Mouse (Mus musculus): ENCODE measurements at regions not wholly inside any gene's neighbourhood (a gene's known extent, or its start where the extent isn't known, plus 50 kb on each side); places are given as distances from the start of the nearest gene placed in this dataset.

- no peak for DNase-seq
- intact Hi-C loops (cut with DNase I), result loop anchor here (1.0 kb wide), 1 partner anchor 377 kb away; no protein-coding TSS in a partner anchor
Observed at GRCm38 (mm10) chr6:103306420-103307249, 203.8 kb upstream of the Chl1 start.

- no peak for DNase-seq
- intact Hi-C loops (cut with DNase I), result loop anchor here (1.0 kb wide), 1 partner anchor 376 kb away; no protein-coding TSS in a partner anchor
Observed at GRCm38 (mm10) chr6:103307250-103307580, 203.2 kb upstream of the Chl1 start.

GRCm38 (mm10) chr6:103312149-103312548 is 198.2 kb upstream of the Chl1 start:
- intact Hi-C loops (cut with DNase I), result no loop called here
- no peak for DNase-seq

GRCm38 (mm10) chr6:103312935-103313334 is 197.5 kb upstream of the Chl1 start:
- DNase-seq, result no peak
- intact Hi-C loops (cut with DNase I), result no loop called here

GRCm38 (mm10) chr6:103318081-103318480 is 192.3 kb upstream of the Chl1 start:
- DNase-seq, result no peak
- intact Hi-C loops (cut with DNase I), result no loop called here

- intact Hi-C loops (cut with DNase I), result no loop called here
- no peak for DNase-seq
Observed at GRCm38 (mm10) chr6:103318677-103319359, 191.6 kb upstream of the Chl1 start.

GRCm38 (mm10) chr6:103319964-103320363 is 190.4 kb upstream of the Chl1 start:
- intact Hi-C loops (cut with DNase I), result no loop called here
- DNase-seq, result no peak

GRCm38 (mm10) chr6:103320550-103320949 is 189.8 kb upstream of the Chl1 start:
- intact Hi-C loops (cut with DNase I), result no loop called here
- no peak for DNase-seq

GRCm38 (mm10) chr6:103321058-103321457 is 189.3 kb upstream of the Chl1 start:
- intact Hi-C loops (cut with DNase I), result no loop called here
- no peak for DNase-seq

GRCm38 (mm10) chr6:103322442-103322841 is 187.9 kb upstream of the Chl1 start:
- intact Hi-C loops (cut with DNase I), result no loop called here
- DNase-seq, result no peak

GRCm38 (mm10) chr6:103335683-103336082 is 174.7 kb upstream of the Chl1 start:
- intact Hi-C loops (cut with DNase I), result no loop called here

GRCm38 (mm10) chr6:103339961-103340732 is 170.2 kb upstream of the Chl1 start:
- intact Hi-C loops (cut with DNase I), result no loop called here
- DNase-seq, result no peak

More at GRCm38 (mm10) chr6:103335683-103336082, 174.7 kb upstream of the Chl1 start:
- no peak for DNase-seq

GRCm38 (mm10) chr6:103343515-103343914 is 166.9 kb upstream of the Chl1 start:
- intact Hi-C loops (cut with DNase I), result no loop called here
- DNase-seq, result no peak

- intact Hi-C loops (cut with DNase I), result no loop called here
- DNase-seq, result no peak
Observed at GRCm38 (mm10) chr6:103344413-103344812, 166.0 kb upstream of the Chl1 start.

- intact Hi-C loops (cut with DNase I), result no loop called here
- no peak for DNase-seq
Observed at GRCm38 (mm10) chr6:103345195-103345594, 165.2 kb upstream of the Chl1 start.

GRCm38 (mm10) chr6:103352405-103353124 is 157.8 kb upstream of the Chl1 start:
- intact Hi-C loops (cut with DNase I), result no loop called here
- no peak for DNase-seq

GRCm38 (mm10) chr6:103353346-103353745 is 157.0 kb upstream of the Chl1 start:
- no peak for DNase-seq
- intact Hi-C loops (cut with DNase I), result no loop called here

- intact Hi-C loops (cut with DNase I), result no loop called here
- DNase-seq, result no peak
Observed at GRCm38 (mm10) chr6:103366782-103367491, 143.4 kb upstream of the Chl1 start.

GRCm38 (mm10) chr6:103374956-103375355 is 135.4 kb upstream of the Chl1 start:
- DNase-seq, result no peak
- intact Hi-C loops (cut with DNase I), result no loop called here

GRCm38 (mm10) chr6:103377277-103377676 is 133.1 kb upstream of the Chl1 start:
- DNase-seq, result no peak
- intact Hi-C loops (cut with DNase I), result no loop called here
